Mouse (Mus musculus) Patski (cell line): Measurements from ENCODE around the gene Slc25a44. TPM values are rescaled to one million over a fixed set of nuclear protein-coding genes. Genes with fewer than 3 reads are reported as not detected.

ENCODE experiments used
- ATAC-seq: fragments of 100-300 bp; one replicate; pipeline ENCODE4 v1.8.0; 2021
- CTCF ChIA-PET: fragments of 350-600 bp; sonication (Branson Sonifier 250); formaldehyde crosslinking; loops from one replicate; lab custom pipeline; 2022; ENCODE audit warnings: inconsistent platforms; lab: Charles Lee
- POLR2A ChIA-PET: fragments of 350-600 bp; sonication (Branson Sonifier 250); formaldehyde crosslinking; loops from one replicate; lab custom pipeline; 2022; ENCODE audit warnings: antibody characterized with exemption, inconsistent platforms; lab: Charles Lee
- DNase-seq: peaks from one replicate; pipeline ENCODE4 v3.0.0-alpha.2; 2011; ENCODE audit warnings: low read depth, low spot score
- H3K27me3 ChIP-seq: fragments of 371-371 bp; one replicate; pipeline ENCODE4 v1.5.1; 2021
- CTCF ChIP-seq: fragments of 100-300 bp; IDR thresholded peaks from one replicate; pipeline ENCODE4 v1.5.1; 2021
- in situ Hi-C: fragments of 300-500 bp; cut with MboI; formaldehyde crosslinking; loops from 3 replicates; pipeline ENCODE4 v1.11.1; 2018; ENCODE audit warnings: low pct_unique_long_range_greater_than_20kb, mixed read lengths
- polyA plus RNA-seq: library from polyadenylated mRNA; unstranded; gene quantifications from one replicate; pipeline ENCODE4 v1.2.3, GENCODE M21; 2021

The Slc25a44 gene
- polyA plus RNA-seq, 1 experiment from 2014 or later: 42.6 TPM

- CTCF ChIA-PET: interaction anchor here (0.9 to 4.8 kb wide), 7 partner anchors 10 to 100 kb away, joined by 3 to 35 read pairs (median 5); partner anchors contain the start of gene Pmf1
- ATAC-seq: peak; percentile 22
- in situ Hi-C loops: no loop called here
These were observed 2.8 kb downstream of the Slc25a44 start for GRCm38 (mm10) chr3:88422020-88422720.

GRCm38 (mm10) chr3:88420771-88421170 is 4.2 kb downstream of the Slc25a44 start:
- in situ Hi-C loops: no loop called here
- ChIA-PET CTCF (no interaction called here), POLR2A (no interaction called here)
- ATAC-seq (no peak), DNase-seq (no peak)
- no peaks in the 10 kb centered on the region for H3K27me3 ChIP-seq
- TF ChIP-seq CTCF: no peak

More at GRCm38 (mm10) chr3:88422020-88422720, 2.8 kb downstream of the Slc25a44 start:
- POLR2A ChIA-PET: interaction anchor here (1.2 to 1.4 kb wide), 3 partner anchors 12 to 16 kb away, joined by 3 to 4 read pairs (median 3); partner anchors contain the start of gene Pmf1
- DNase-seq: peak; percentile 70
- no peaks in the 10 kb centered on the region for H3K27me3 ChIP-seq
- no peak for TF ChIP-seq CTCF

DNA sequence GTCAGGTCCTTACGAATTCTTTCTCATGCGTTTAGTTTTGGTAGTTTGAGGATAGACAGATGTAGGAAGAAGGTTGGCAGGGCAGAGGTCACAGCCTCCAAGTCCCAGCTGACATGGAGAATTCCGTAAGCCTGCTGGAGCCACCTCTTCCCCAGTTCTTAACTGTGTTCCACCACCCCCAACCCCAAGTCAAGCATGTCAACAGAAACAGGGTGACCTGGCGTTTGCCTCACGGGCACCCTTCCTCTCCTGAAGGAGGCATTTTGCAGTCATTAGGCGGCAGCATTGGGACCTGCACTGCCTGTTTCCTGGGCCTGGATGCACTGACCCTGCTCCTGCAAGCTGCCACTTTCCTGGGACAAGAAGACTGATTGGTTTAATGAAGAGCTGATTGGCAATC is 6.9 kb downstream of the Slc25a44 start:
- no peak for TF ChIP-seq CTCF
- ChIA-PET POLR2A (interaction anchor here (0.7 kb wide), 1 partner anchor 11 kb away, joined by 3 read pairs; no protein-coding TSS in a partner anchor), CTCF (interaction anchor here (1.0 to 1.6 kb wide), 2 partner anchors 11 to 28 kb away, joined by 3 to 6 read pairs; no protein-coding TSS in a partner anchor)
- DNase-seq (no peak), ATAC-seq (no peak)
- H3K27me3 ChIP-seq: no peaks in the 10 kb centered on the region
- in situ Hi-C loops: no loop called here

- ChIA-PET CTCF (interaction anchor here (0.7 to 1.5 kb wide), 3 partner anchors 10 to 50 kb away, joined by 3 to 5 read pairs (median 4); no protein-coding TSS in a partner anchor), POLR2A (interaction anchor here (0.8 kb wide), 1 partner anchor 8 kb away, joined by 3 read pairs; no protein-coding TSS in a partner anchor)
- no peak for ATAC-seq
- in situ Hi-C loops: no loop called here
- DNase-seq: no peak
- no peak for TF ChIP-seq CTCF
- no peaks in the 10 kb centered on the region for H3K27me3 ChIP-seq
These were observed 9.3 kb downstream of the Slc25a44 start for GRCm38 (mm10) chr3:88415668-88416067.

DNA sequence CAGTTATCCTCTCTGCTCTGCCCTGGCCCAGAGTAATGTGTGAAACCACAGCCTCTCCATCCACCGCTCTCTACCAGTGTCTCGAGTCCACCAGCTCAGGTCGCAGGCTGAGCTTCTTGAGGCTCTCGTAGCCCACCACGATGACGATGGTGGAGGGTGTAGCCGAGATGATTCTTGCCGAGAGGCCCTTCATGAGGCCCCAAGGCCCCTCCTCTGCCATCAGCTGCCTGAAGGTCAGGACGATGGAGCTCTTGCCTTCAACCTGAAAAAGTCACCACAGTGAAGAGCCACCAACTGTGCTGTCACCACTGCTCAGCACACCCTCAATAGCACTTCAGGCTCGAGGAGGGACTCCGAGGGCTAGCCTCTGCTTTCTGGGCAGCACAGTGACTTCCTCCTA is 12.3 kb downstream of the Slc25a44 start:
- ATAC-seq (no peak), DNase-seq (no peak)
- POLR2A ChIA-PET: interaction anchor here (0.7 kb wide), 1 partner anchor 67 kb away, joined by 3 read pairs; no protein-coding TSS in a partner anchor
- no peak for TF ChIP-seq CTCF
- H3K27me3 ChIP-seq: no peaks in the 10 kb centered on the region
- in situ Hi-C loops: no loop called here
- CTCF ChIA-PET: interaction anchor here (0.7 to 1.7 kb wide), 3 partner anchors 9 to 75 kb away, joined by 3 to 8 read pairs (median 3); no protein-coding TSS in a partner anchor

DNA sequence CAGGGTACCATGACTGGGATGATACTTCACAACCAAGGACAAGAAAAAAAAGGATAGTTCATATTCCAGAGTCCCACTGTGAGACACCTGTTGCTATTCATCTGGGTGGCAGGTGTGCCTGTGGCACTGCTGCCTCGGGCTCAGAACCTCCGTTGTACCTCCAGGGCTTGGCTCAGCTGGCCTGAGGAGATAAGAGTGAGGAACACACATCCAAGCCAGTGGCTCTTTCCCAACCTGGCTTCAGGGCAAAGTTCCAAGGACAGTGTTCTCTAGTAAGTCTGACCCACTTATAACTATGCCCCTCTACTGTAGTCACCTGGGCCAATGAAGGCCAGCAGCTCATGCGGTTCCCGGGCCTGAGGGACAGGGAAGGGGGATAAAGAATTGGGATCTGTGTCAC is 13.3 kb downstream of the Slc25a44 start:
- no peak for ATAC-seq
- H3K27me3 ChIP-seq: no peaks in the 10 kb centered on the region
- POLR2A ChIA-PET: interaction anchor here (0.6 kb wide), 1 partner anchor 47 kb away, joined by 3 read pairs; no protein-coding TSS in a partner anchor
- CTCF ChIA-PET: interaction anchor here (0.8 to 1.7 kb wide), 3 partner anchors 10 to 72 kb away, joined by 3 to 8 read pairs (median 4); no protein-coding TSS in a partner anchor
- TF ChIP-seq CTCF: no peak
- DNase-seq: no peak
- in situ Hi-C loops: no loop called here

DNA sequence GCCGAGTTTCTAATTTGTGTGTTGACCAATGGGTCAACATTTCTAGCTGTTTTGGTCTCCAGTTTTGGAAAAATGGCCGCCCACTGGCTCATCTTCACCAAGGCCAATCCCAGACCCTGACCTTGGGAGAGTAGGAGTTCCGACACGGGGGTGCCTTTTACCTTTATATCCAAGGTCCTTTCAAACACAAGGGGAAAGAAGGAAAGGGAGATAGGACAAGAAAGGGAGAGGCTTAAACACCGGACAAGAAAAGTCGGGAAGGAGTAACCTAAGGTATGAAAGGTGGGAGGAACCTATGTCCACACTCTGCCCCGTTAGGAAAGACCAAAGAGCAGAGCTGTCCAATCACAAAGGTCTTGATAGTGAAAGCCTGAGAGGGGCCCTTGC is 14.3 kb downstream of the Slc25a44 start:
- H3K27me3 ChIP-seq: no peaks in the 10 kb centered on the region
- DNase-seq (no peak), ATAC-seq (no peak)
- in situ Hi-C loops: no loop called here
- ChIA-PET CTCF (interaction anchor here (0.9 to 10.5 kb wide), 7 partner anchors 9 to 111 kb away, joined by 3 to 295 read pairs (median 3); partner anchors contain the start of gene Sema4a), POLR2A (interaction anchor here (0.9 to 5.1 kb wide), 8 partner anchors 11 to 78 kb away, joined by 3 to 30 read pairs (median 4); partner anchors contain the start of gene Slc25a44)
- TF ChIP-seq CTCF: no peak

DNA sequence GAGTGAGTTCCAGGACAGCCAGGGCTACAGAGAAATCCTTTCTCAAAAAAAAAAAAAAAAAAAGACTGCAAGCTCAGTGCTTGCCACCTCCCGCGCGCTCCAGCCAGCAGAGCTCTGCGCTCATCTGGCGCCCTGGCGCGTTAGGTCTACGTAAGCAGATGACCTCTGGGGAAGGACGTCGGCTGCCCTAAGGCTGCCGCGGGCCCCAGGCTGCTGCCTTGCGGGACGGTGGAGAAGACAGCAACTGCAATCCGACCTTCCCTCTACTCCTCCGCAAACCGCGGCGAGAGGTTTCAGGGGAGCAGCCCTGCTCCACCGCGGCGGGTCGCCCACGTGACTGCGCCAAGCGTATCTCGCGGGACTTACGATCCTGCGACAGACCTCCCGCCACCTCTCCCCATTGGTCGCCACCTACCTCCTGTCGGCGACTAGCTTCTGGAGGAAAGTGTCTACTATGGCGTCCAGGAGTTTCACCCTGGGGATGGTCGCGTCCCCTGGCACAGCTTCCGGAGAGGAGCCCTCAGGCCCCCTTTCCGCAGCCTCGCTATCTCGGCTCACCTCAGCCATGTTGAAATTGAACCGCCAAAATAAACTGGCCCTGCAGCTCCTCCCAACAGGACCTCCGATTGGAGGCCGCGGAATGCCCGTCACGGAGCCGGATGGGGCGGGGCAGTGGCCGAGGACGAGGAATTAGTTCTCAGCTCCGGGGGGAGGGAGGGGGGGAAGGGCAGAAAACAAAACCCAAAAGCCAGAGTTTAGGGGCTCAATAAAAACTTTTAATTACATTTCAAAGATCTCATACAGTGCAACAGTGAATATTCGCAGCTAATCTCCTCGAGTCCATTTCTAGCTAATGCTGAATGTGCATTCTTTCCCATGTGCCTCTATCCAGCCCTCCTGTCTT is 14.9 kb downstream of the Slc25a44 start, which contains the start of gene Pmf1:
TSS of gene Pmf1 (minus strand) at position 591 of the 904 bp plus-strand sequence.
- TF ChIP-seq CTCF: no peak
- ChIA-PET POLR2A (interaction anchor here (0.6 to 5.1 kb wide), 14 partner anchors 12 to 135 kb away, joined by 3 to 30 read pairs (median 4); partner anchors contain the start of gene Slc25a44), CTCF (interaction anchor here (0.9 to 10.5 kb wide), 8 partner anchors 10 to 111 kb away, joined by 3 to 295 read pairs (median 3); partner anchors contain the start of gene Sema4a)
- in situ Hi-C loops: loop anchor here (5.0 kb wide), 2 partner anchors 62 to 112 kb away; no protein-coding TSS in a partner anchor
- ATAC-seq: peak; percentile 77
- no peaks in the 10 kb centered on the region for H3K27me3 ChIP-seq
- peak; percentile 89 for DNase-seq

- DNase-seq: no peak
- TF ChIP-seq CTCF: no peak
- ChIA-PET POLR2A (interaction anchor here (0.7 to 5.1 kb wide), 7 partner anchors 57 to 116 kb away, joined by 3 to 30 read pairs (median 4); no protein-coding TSS in a partner anchor), CTCF (interaction anchor here (1.2 to 10.5 kb wide), 5 partner anchors 60 to 113 kb away, joined by 3 to 295 read pairs (median 24); no protein-coding TSS in a partner anchor)
- in situ Hi-C loops: loop anchor here (5.0 kb wide), 2 partner anchors 63 to 113 kb away; no protein-coding TSS in a partner anchor
- H3K27me3 ChIP-seq: no peaks in the 10 kb centered on the region
- ATAC-seq: no peak
These were observed 16.0 kb downstream of the Slc25a44 start for GRCm38 (mm10) chr3:88408953-88409352.
